Mouse (Mus musculus) B cell, adult 62 days (primary cell): ENCODE measurements around the gene Ppm1f. TPM values are rescaled to one million over a fixed set of nuclear protein-coding genes. Genes with fewer than 3 reads are reported as not detected.

Experiments
- total RNA-seq: library from RNA; stranded (reverse); gene quantifications from 4 replicates; pipeline ENCODE4 v1.2.4, GENCODE M21; 2023

Ppm1f gene
- total RNA-seq, result 11.8 to 18.4 TPM (median 15.7 TPM) in 4 replicates

DNA sequence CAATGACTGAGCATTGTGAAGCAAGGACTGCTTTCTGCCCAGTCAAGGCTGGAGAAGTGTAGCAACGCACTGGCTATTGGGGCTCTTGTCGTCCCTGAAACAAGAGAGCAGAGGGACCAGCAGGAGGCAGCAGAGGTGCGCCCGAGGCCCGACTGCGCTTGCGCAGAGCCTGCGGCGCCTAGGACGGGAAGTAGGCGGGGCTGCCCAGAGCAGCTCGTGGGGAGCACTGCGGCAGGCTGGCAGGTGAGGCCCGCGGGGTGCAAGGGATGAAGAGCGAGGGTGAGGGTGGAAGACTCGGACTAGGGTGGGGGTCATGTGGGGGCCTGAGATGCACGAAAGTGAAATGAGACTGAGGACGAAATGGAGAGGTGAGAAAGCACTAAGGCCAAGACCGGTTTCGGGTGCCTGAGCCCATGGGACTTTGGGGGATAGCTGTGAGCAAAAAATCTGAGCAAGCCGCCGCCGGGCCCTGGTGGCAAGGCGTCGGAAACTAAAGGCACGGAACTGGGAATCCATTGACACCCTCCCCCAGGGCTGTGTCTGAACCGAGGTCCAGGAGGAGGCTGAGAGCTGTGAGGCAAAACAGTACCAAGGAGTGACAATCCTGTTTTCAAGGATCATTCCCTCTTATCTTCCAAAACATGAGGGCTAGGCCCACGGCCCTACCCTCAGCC lies at the start of gene Ppm1f:
Gene Ppm1f (plus strand): TSS at position 88 of the 674 bp plus-strand sequence.

DNA sequence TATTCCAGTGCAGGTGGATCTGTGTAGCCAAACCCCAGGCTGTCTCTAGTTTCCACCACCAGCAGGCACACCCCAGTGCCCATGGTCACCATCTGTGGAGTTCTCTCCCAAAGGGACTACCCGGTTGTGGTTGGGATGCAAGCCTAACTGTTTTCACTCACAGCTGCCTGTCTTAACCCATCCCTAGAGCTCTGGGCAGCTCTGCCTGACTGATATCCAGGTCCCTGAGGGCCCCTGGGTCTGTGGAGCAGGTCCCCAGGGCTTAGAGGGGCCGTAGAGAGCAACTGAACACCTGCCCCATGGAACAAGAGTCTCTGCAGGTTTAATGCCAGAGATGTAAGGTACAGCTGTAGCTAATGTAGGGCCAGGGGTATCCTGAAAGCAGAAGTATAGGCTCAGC lies 32.3 kb upstream of the Ppm1f start, which contains the start of gene Igll1:
Gene Igll1 (minus strand): TSS at position 8 of the 400 bp plus-strand sequence.

DNA sequence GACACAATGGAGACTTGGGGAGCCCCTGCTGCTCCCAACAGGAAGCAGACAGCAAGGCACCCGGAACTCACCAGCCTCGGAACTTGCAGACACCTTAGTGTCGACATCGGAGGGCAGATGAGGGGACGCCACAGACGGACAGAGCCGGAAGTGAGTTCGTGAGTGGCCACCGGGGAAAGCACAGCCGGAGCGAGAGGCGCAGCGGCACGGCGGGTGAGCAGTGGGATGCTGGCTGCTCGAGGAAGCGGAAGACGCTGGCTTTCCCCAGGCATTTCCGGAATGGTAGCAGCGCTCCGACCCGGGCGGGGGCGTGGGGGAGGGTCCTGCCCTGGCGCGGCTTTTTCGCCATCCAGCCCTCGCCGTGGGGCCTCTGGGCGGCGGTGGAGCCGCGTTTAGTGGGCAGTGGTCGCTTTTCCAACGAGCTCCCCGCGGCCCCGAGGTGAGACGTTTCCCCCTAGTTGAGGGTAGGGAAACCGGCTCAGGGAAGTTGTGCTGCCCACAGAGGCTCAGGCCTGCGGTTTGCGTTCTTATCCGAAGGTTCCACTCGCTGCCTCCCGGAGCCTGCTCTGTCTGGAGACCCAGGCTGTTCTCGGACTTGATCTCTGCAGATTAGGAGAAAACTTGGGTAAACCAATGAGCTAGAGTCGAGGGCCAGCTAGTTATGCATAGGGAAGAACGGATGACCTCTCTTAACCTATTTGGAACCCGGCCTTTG lies 25.5 kb upstream of the Ppm1f start, which contains the start of the genes Top3b and Vpreb1:
Gene Top3b (plus strand): TSS at position 120 of the 715 bp plus-strand sequence.
Gene Vpreb1 (minus strand): TSS at position 227 of the 715 bp plus-strand sequence.

Other genes with a start within 250 kb of the Ppm1f start
- not detected in 4 replicates for gene Olfr19, start 220.1 kb upstream of the Ppm1f start, total RNA-seq
- 11.4 to 21.1 TPM (median 16.7 TPM) in 4 replicates for gene Spag6l, start 67.0 kb upstream of the Ppm1f start, total RNA-seq
- gene Igll1, start 32.5 kb upstream of the Ppm1f start, total RNA-seq, result not detected in 4 replicates
- 132 to 154 TPM (median 144 TPM) in 4 replicates for gene Top3b, start 25.7 kb upstream of the Ppm1f start, total RNA-seq
- gene Vpreb1, start 25.6 kb upstream of the Ppm1f start, total RNA-seq, result 0.80 TPM in 1 of 4 replicates, not detected in the others
- 178 to 193 TPM (median 188 TPM) in 4 replicates for gene Mapk1, start 86.9 kb downstream of the Ppm1f start, total RNA-seq
- 0.92 to 2.1 TPM (median 1.4 TPM) in 4 replicates for gene Ypel1, start 173.2 kb downstream of the Ppm1f start, total RNA-seq
- 102 to 118 TPM (median 110 TPM) in 4 replicates for gene Ppil2, start 214.8 kb downstream of the Ppm1f start, total RNA-seq
- 10.4 to 14.8 TPM (median 11.5 TPM) in 4 replicates for gene 2610318N02Rik, start 228.7 kb downstream of the Ppm1f start, total RNA-seq
- gene Sdf2l1, start 235.9 kb downstream of the Ppm1f start, total RNA-seq, result 19.9 to 24.9 TPM (median 23.0 TPM) in 4 replicates
- gene Ydjc, start 248.2 kb downstream of the Ppm1f start, total RNA-seq, result 2.2 to 4.1 TPM (median 2.8 TPM) in 4 replicates